Mouse (Mus musculus): ENCODE data around the gene Ctnna3. TPM values are rescaled to one million over a fixed set of nuclear protein-coding genes. Genes with fewer than 3 reads are reported as not detected.
"Not testable (repeated sequence)": the region's sequence is repeated elsewhere in the genome, so short reads cannot be mapped to it uniquely, and the experiment has no call there.

Ctnna3 gene
- polyA plus RNA-seq, 1 experiment from 2014 or later: 1.1 TPM

DNA sequence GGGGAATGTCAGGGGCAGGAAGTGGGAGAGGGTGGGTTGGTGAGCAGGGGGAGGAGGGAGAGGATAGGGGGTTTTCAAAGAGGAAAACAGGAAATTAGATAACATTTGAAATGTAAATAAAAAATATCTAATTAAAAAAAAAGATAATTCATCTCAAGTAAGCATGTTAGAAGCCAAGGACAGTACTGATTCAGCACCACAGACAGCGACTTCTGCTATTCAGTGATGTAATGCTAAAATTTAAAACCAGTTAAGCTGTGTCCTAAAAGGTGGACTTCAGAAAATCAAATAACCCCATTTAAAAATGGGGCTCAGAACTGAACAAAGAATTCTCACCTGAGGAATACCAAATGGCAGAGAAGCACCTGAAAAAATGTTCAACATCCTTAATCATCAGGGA lies 988.5 kb downstream of the Ctnna3 start:
- not testable (repeated sequence) for H3K4me2 ChIP-seq (ENCODE audit: low read length); ATAC-seq; H3K4me1 ChIP-seq (replicated peaks; ENCODE audit: control insufficient read depth, insufficient read depth, low read length); H3K36me3 ChIP-seq (ENCODE audit: control insufficient read depth, insufficient read depth); H3K9ac ChIP-seq (replicated peaks; ENCODE audit: low read depth, low read length); H3K27me3 ChIP-seq (replicated peaks; ENCODE audit: control insufficient read depth, insufficient read depth, low read length); H3K9me3 ChIP-seq (ENCODE audit: control insufficient read depth, low read length); H3K4me3 ChIP-seq (replicated peaks; ENCODE audit: low read length); H3K27ac ChIP-seq (ENCODE audit: low read length)
- 41% methylated on average over 1 of the region's 1 CpGs for WGBS

DNA sequence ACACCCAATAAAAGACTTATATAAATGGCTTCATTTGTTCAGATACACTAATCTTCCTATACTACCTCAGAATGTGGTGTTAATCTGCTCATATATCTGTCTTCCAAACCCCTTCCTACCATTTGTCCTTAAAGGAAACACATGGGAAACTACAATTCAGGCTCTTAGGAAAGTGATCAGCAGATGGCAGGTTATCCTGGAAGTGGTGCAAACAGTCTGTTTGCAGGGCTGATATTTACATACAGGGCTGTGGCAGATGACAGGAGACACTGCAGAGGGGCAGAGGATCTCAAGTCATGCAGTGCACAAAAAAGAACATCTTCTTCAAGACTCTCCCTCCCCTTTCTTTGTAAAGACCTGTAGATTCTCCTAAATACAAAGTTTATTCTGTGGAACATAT lies 1008.8 kb downstream of the Ctnna3 start:
- Histone ChIP-seq H3K9ac (replicated peaks; ENCODE audit: low read depth, low read length) (no peak overlapping the region), H3K4me3 (replicated peaks; ENCODE audit: low read length) (no peak overlapping the region), H3K27ac (ENCODE audit: low read length) (no peak overlapping the region), H3K4me1 (replicated peaks; ENCODE audit: control insufficient read depth, insufficient read depth, low read length) (no peaks in the 10 kb centered on the region), H3K36me3 (ENCODE audit: control insufficient read depth, insufficient read depth) (no peaks in the 10 kb centered on the region), H3K9me3 (ENCODE audit: control insufficient read depth, low read length) (no peaks in the 10 kb centered on the region), H3K4me2 (ENCODE audit: low read length) (no peak overlapping the region), H3K27me3 (replicated peaks; ENCODE audit: control insufficient read depth, insufficient read depth, low read length) (no peaks in the 10 kb centered on the region)
- ATAC-seq: peak; percentile 64

DNA sequence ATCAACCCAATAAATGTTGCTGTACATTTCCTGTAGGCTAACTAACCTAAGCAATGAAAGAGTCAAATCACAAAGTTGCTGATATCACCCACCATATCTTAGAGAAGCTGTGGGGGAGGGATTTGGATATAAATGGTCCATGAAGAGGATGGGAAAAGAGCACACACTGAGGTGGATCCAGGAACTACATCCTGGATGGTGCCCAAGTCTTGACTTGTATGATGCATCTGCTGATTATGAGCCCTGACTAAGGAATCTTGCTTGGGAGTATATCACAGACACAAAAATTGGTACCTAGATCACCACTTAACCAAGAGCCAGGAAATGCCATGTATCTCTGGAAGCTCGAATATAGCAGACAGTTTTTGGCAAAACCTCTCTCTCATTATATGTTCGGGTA lies 1018.7 kb downstream of the Ctnna3 start:
- Histone ChIP-seq H3K9me3 (ENCODE audit: control insufficient read depth, low read length) (no peaks in the 10 kb centered on the region), H3K36me3 (ENCODE audit: control insufficient read depth, insufficient read depth) (no peaks in the 10 kb centered on the region), H3K4me2 (ENCODE audit: low read length) (no peak overlapping the region), H3K9ac (replicated peaks; ENCODE audit: low read depth, low read length) (no peak overlapping the region), H3K27ac (ENCODE audit: low read length) (no peak overlapping the region), H3K4me3 (replicated peaks; ENCODE audit: low read length) (no peak overlapping the region), H3K4me1 (replicated peaks; ENCODE audit: control insufficient read depth, insufficient read depth, low read length) (no peaks in the 10 kb centered on the region), H3K27me3 (replicated peaks; ENCODE audit: control insufficient read depth, insufficient read depth, low read length) (no peaks in the 10 kb centered on the region)
- no peak for ATAC-seq
- WGBS: 60% methylated on average over 2 of the region's 2 CpGs

DNA sequence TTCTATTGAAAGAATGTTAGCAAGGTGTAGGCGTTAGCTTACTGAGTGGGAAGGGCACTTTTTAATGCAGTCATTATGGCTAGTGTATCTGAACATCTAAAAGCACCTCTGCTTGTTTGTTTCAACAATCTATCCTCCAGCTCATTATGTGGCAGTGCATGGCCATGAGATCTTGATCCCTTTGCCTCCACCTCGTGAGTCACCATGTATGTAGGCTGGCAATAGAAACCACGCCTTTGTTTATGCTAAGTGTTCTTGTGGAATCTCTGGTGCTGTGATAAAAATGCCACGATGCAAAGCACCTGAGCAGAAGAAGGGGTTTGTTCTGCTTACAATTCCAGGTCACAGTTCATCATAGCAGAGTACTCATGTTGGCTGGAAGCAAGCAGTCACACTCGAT lies 1053.4 kb downstream of the Ctnna3 start:
- no peak overlapping the region for H3K4me2 ChIP-seq (ENCODE audit: low read length)

DNA sequence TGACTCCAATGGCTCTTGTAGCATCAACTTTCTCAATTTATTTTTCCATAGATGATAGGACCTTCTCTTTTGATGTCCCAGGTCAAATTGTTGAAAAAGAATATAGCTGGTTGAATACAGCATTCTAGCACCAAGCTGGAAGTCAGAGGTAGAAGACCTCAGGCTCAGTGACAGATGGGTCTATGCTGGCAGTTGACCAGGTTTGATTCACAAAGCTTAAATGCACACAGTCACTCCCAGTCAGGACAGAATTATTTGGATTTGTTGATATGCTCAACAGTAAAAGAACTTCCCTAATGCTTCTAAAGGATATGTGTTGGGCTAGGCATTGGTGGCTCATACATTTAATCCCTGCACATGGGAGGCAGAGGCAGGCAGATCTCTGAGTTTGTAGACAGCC lies 1059.6 kb downstream of the Ctnna3 start:
- Histone ChIP-seq H3K9ac (replicated peaks; ENCODE audit: low read depth, low read length) (no peak overlapping the region), H3K4me1 (replicated peaks; ENCODE audit: control insufficient read depth, insufficient read depth, low read length) (no peaks in the 10 kb centered on the region), H3K9me3 (ENCODE audit: control insufficient read depth, low read length) (no peaks in the 10 kb centered on the region), H3K27me3 (replicated peaks; ENCODE audit: control insufficient read depth, insufficient read depth, low read length) (no peaks in the 10 kb centered on the region), H3K4me2 (ENCODE audit: low read length) (no peak overlapping the region), H3K36me3 (ENCODE audit: control insufficient read depth, insufficient read depth) (no peaks in the 10 kb centered on the region), H3K27ac (ENCODE audit: low read length) (no peak overlapping the region), H3K4me3 (replicated peaks; ENCODE audit: low read length) (no peak overlapping the region)
- ATAC-seq: no peak

More for the DNA sequence above, 1053.4 kb downstream of the Ctnna3 start:
- no peaks in the 10 kb centered on the region for H3K9me3 ChIP-seq (ENCODE audit: control insufficient read depth, low read length)
- no peaks in the 10 kb centered on the region for H3K27me3 ChIP-seq (replicated peaks; ENCODE audit: control insufficient read depth, insufficient read depth, low read length)
- WGBS: 83% methylated on average over 5 of the region's 5 CpGs
- H3K4me1 ChIP-seq (replicated peaks; ENCODE audit: control insufficient read depth, insufficient read depth, low read length): no peaks in the 10 kb centered on the region
- no peak overlapping the region for H3K9ac ChIP-seq (replicated peaks; ENCODE audit: low read depth, low read length)
- H3K4me3 ChIP-seq (replicated peaks; ENCODE audit: low read length): no peak overlapping the region
- H3K36me3 ChIP-seq (ENCODE audit: control insufficient read depth, insufficient read depth): no peaks in the 10 kb centered on the region
- no peak overlapping the region for H3K27ac ChIP-seq (ENCODE audit: low read length)
- ATAC-seq: no peak

DNA sequence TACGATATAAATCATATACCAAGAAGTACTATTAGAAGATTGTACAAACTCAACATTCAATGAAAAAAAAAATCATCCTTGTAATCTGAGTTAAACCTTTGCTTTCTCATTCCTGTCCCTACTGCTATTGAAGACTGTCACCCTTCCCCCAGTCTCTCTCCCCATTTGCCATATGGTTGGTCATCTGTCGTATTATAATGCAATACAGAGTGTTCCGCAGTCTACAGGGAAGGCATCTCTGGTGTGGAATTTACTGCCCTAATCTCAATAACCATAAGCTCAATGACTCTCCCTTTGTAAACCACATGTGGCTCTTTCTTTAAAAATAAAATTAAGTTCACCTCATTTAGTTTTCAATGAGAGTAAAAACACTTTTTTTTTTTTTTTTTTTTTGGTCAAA lies 1113.7 kb downstream of the Ctnna3 start:
- H3K27ac ChIP-seq (ENCODE audit: low read length): no peak overlapping the region
- no peak overlapping the region for H3K4me2 ChIP-seq (ENCODE audit: low read length)
- H3K9ac ChIP-seq (replicated peaks; ENCODE audit: low read depth, low read length): no peak overlapping the region
- no peaks in the 10 kb centered on the region for H3K36me3 ChIP-seq (ENCODE audit: control insufficient read depth, insufficient read depth)
- ATAC-seq: peak; percentile 83
- no peak overlapping the region for H3K4me3 ChIP-seq (replicated peaks; ENCODE audit: low read length)
- no peaks in the 10 kb centered on the region for H3K4me1 ChIP-seq (replicated peaks; ENCODE audit: control insufficient read depth, insufficient read depth, low read length)
- no peaks in the 10 kb centered on the region for H3K9me3 ChIP-seq (ENCODE audit: control insufficient read depth, low read length)
- 66% methylated on average over 3 of the region's 3 CpGs for WGBS
- no peaks in the 10 kb centered on the region for H3K27me3 ChIP-seq (replicated peaks; ENCODE audit: control insufficient read depth, insufficient read depth, low read length)

DNA sequence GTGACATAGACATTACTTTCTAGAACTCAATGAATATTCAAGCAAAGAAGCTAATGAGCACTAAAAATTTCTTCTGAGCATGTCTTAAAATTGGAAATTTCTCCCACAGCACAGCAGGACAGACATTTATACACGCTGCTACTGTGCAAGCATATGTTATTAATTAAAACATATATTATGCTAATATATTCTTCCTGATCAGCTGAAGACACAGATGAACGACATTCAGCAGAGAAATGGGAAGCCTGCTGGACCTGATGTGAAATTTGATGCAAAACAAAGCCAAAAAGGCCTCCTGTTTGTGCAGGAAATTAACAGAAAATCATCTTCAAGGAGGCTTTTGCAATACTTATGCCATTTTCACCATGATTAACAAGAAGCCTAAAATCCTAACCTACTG lies 1114.5 kb downstream of the Ctnna3 start:
- no peaks in the 10 kb centered on the region for H3K9me3 ChIP-seq (ENCODE audit: control insufficient read depth, low read length)
- WGBS: 25% methylated on average over 2 of the region's 2 CpGs
- H3K27ac ChIP-seq (ENCODE audit: low read length): peak overlapping the region; percentile 47
- ATAC-seq: peak; percentile 86
- no peaks in the 10 kb centered on the region for H3K4me1 ChIP-seq (replicated peaks; ENCODE audit: control insufficient read depth, insufficient read depth, low read length)
- no peak overlapping the region for H3K9ac ChIP-seq (replicated peaks; ENCODE audit: low read depth, low read length)
- no peak overlapping the region for H3K4me3 ChIP-seq (replicated peaks; ENCODE audit: low read length)
- H3K4me2 ChIP-seq (ENCODE audit: low read length): no peak overlapping the region
- no peaks in the 10 kb centered on the region for H3K36me3 ChIP-seq (ENCODE audit: control insufficient read depth, insufficient read depth)
- no peaks in the 10 kb centered on the region for H3K27me3 ChIP-seq (replicated peaks; ENCODE audit: control insufficient read depth, insufficient read depth, low read length)

DNA sequence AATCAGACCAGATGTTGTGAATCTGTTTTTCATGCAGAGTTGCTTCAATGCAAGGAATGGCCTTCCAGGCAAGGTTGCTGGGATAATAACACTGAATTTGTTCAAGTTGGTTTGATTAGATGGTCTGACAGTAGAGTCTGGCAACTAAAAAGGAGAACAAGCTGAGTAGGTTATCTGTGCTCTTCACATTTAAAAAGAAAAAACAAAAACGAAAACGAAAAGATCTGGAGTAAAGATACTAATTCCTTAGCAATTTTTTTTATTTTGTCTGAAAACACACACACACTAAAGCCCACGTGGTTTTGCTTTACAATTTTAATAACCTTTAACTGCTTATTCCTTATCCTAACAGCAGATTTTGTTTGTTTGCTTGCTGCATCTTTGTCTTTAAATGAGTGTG lies 1141.4 kb downstream of the Ctnna3 start:
- no peak overlapping the region for H3K9ac ChIP-seq (replicated peaks; ENCODE audit: low read depth, low read length)
- no peaks in the 10 kb centered on the region for H3K27me3 ChIP-seq (replicated peaks; ENCODE audit: control insufficient read depth, insufficient read depth, low read length)
- H3K4me1 ChIP-seq (replicated peaks; ENCODE audit: control insufficient read depth, insufficient read depth, low read length): no peaks in the 10 kb centered on the region
- no peak overlapping the region for H3K4me2 ChIP-seq (ENCODE audit: low read length)
- no peaks in the 10 kb centered on the region for H3K36me3 ChIP-seq (ENCODE audit: control insufficient read depth, insufficient read depth)
- no peak overlapping the region for H3K4me3 ChIP-seq (replicated peaks; ENCODE audit: low read length)
- 82% methylated on average over 3 of the region's 3 CpGs for WGBS
- ATAC-seq: no peak
- H3K27ac ChIP-seq (ENCODE audit: low read length): no peak overlapping the region
- H3K9me3 ChIP-seq (ENCODE audit: control insufficient read depth, low read length): no peaks in the 10 kb centered on the region

DNA sequence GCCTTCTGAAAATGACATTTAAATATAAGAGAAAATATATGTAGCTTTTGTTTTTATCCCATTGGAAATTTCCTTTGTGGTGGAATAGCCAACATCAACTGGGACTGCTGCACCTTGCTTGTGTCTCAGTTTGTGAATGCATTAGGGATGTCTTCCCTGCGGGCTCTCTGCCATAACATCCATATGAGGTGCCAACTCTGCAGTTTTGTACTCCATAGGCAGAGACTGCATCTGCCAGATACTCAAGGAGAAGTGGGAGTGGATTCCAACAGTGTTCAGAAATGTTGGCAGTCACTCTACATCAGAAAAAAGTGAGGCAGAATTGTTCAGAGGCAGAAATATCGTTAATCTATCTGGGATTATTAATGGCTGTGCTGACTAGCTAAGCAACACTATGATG lies 1158.2 kb downstream of the Ctnna3 start:
- no peak overlapping the region for H3K4me3 ChIP-seq (replicated peaks; ENCODE audit: low read length)
- no peaks in the 10 kb centered on the region for H3K9me3 ChIP-seq (ENCODE audit: control insufficient read depth, low read length)
- WGBS: 50% methylated on average over 2 of the region's 2 CpGs
- no peaks in the 10 kb centered on the region for H3K27me3 ChIP-seq (replicated peaks; ENCODE audit: control insufficient read depth, insufficient read depth, low read length)
- ATAC-seq: no peak
- H3K36me3 ChIP-seq (ENCODE audit: control insufficient read depth, insufficient read depth): no peaks in the 10 kb centered on the region
- no peaks in the 10 kb centered on the region for H3K4me1 ChIP-seq (replicated peaks; ENCODE audit: control insufficient read depth, insufficient read depth, low read length)
- no peak overlapping the region for H3K4me2 ChIP-seq (ENCODE audit: low read length)
- H3K9ac ChIP-seq (replicated peaks; ENCODE audit: low read depth, low read length): no peak overlapping the region
- no peak overlapping the region for H3K27ac ChIP-seq (ENCODE audit: low read length)

DNA sequence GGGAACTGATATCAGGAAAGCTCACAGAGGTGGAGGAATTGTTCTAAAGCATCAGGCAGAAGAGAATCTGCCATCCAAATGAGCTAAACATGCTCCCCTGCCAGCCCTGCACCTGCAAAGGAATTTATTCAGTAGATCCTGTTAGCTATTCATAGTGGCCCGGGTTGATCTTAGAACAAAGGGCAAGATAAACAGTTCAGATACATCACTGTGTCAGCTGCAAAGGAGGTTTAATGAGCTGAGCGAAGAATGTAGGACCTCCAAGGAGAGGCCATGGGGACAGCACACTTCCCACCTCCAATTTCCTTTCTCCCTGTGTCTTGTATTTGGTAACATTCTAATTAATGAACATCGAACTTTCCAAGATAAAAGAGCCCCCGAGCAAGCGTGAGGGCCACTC lies 1206.9 kb downstream of the Ctnna3 start:
- Histone ChIP-seq H3K9me3 (ENCODE audit: control insufficient read depth, low read length) (no peaks in the 10 kb centered on the region), H3K27ac (ENCODE audit: low read length) (no peak overlapping the region), H3K4me3 (replicated peaks; ENCODE audit: low read length) (no peak overlapping the region), H3K4me1 (replicated peaks; ENCODE audit: control insufficient read depth, insufficient read depth, low read length) (no peaks in the 10 kb centered on the region), H3K4me2 (ENCODE audit: low read length) (no peak overlapping the region), H3K27me3 (replicated peaks; ENCODE audit: control insufficient read depth, insufficient read depth, low read length) (no peaks in the 10 kb centered on the region), H3K9ac (replicated peaks; ENCODE audit: low read depth, low read length) (no peak overlapping the region), H3K36me3 (ENCODE audit: control insufficient read depth, insufficient read depth) (no peaks in the 10 kb centered on the region)
- 12% methylated on average over 5 of the region's 5 CpGs for WGBS
- ATAC-seq: no peak
